Mouse (Mus musculus) A20 (cell line): ENCODE data around the gene Sdc1.

Experiments used
- DNase-seq: peaks from one replicate; pipeline ENCODE4 v3.0.0-alpha.2; 2011; ENCODE audit warnings: low read depth, low spot score

The Sdc1 gene

DNA sequence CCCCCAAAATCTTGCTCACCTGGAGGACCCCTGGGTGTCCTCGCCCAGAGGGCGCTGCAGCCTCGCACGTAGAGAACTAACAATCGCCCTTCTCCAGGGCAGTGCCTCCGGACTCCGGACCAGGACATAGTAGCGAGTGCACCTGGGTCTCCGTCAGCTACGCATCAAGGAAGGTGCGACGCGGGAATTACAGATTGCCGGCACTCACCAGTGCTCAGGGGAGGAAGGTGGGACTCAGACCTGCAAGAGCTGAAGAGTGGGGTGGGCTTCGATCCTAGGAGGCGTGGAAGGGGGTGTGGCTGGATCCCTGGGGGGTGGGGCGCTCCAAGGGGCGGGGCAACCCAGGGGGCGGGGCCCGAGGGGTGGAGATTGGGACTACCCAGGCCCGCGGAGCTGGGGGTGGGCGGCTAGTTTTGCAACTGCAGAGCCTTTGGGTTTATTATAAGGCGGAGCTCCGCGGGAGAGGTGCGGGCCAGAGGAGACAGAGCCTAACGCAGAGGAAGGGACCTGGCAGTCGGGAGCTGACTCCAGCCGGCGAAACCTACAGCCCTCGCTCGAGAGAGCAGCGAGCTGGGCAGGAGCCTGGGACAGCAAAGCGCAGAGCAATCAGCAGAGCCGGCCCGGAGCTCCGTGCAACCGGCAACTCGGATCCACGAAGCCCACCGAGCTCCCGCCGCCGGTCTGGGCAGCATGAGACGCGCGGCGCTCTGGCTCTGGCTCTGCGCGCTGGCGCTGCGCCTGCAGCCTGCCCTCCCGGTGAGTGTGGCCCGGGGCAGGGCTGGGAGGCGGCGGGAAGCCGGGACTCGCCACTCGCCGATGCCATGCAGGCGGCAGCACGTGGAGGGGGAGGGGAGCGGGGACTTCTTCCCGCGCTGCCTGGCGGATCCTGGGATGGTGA is at the start of gene Sdc1:
Gene Sdc1 (plus strand): TSS at position 378 of the 898 bp plus-strand sequence.
- DNase-seq = peak; percentile 88

DNA sequence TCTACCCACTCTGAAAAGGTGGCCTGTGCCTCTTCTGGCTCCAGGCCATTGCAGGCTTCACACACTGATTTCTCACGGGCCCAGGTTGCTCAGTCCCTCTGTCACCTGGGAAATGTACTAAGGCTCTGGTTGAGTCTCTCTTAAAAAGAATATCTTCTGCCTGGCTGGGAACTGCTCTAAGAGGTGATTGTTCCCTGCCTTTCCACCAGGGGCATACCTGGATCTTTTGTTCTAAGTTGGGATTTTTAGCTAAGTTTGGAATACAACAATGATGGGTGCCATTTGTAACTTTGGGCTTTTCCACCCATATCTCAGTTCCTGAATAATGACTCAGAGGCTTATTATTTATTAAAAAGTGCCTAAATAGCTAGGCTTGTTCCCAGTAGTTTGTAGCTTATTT is 44.2 kb upstream of the Sdc1 start:
- no peak for DNase-seq

- no peak for DNase-seq
Measured at GRCm38 (mm10) chr12:8728739-8729138, 42.4 kb upstream of the Sdc1 start.

GRCm38 (mm10) chr12:8753654-8754053 is 17.5 kb upstream of the Sdc1 start:
- no peak for DNase-seq

- no peak for DNase-seq
Measured at GRCm38 (mm10) chr12:8754116-8754515, 17.0 kb upstream of the Sdc1 start.

DNA sequence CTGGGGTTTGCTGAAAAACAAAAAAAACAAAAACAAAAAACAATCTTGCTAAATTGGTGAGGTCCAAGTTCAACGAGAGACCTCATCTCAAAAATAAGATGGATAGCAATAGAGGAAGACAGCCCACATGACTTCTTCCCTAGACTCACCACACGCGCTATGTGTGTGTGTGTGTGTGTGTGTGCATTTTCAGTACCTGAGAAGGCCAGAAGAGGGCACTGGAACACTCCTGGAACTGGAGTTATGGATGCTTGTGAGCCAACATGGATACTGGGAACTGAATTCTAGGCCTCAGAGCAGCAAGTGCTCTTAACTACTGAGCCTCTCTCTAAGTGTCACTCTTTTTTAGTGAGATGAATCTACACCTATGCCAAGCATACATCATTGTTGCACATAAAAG is 13.1 kb upstream of the Sdc1 start:
- peak; percentile 28 for DNase-seq

GRCm38 (mm10) chr12:8759115-8759514 is 12.0 kb upstream of the Sdc1 start:
- no peak for DNase-seq

DNA sequence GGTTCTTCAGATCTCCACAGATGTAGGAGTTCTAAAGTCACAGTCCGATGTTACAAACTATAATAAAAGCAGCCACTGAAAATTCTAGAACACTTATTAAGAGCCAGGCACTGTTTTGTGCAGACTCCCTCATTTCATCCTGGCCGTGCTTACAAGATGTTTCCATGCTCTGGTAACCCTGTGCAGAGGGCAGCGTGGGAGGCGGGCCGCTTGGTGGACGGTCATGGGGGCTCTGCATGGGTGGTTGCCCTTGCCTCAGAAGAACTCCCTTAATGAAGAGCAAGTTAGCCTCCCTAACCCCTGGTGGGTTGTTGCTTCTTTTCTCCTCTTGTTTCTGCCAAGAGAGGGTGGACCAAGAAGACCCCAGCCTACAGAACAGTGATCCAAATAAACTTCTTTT is 11.3 kb upstream of the Sdc1 start:
- DNase-seq = no peak

DNA sequence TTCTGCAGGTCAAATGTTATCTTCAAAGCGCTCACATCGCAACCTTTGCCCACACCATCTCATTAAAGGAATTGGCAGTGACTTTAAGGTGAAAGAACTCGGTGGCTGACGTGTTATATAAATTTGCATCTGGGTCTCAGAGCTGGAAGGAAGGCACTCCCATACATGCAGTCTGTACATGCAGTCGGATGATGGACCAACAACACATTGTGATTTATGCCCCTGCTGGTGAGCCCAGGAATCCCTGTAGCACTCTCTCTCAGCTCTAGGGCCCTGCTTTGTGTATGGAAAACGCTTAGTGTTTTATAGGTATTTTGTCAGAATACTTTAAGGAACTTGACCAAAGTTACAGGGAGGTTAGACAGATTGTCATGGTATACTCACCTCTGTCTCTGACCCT is 10.6 kb upstream of the Sdc1 start:
- no peak for DNase-seq

- no peak for DNase-seq
Measured at GRCm38 (mm10) chr12:8761058-8761457, 10.1 kb upstream of the Sdc1 start.

DNA sequence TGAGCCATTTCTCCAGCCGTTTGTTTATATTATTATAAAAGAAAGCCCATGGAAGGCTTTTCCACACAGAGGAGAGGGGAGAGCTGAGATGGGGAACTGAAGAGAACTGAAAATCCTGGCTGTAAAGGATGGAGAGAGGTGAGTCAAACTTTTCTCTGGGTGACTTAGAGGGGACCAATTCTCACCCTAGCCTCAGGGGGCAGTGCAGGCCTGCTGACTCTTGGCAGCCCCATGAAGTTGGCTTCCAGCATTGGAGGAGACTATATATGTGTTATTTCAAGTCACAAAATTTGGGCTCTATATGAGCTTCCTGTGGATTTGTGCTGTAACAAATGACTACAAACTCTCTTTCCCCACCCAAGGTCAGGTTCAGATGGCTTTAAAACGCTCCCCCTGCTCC is 8.5 kb upstream of the Sdc1 start:
- DNase-seq = peak; percentile 37

- DNase-seq = no peak
Measured at GRCm38 (mm10) chr12:8764221-8764930, 6.7 kb upstream of the Sdc1 start.

DNA sequence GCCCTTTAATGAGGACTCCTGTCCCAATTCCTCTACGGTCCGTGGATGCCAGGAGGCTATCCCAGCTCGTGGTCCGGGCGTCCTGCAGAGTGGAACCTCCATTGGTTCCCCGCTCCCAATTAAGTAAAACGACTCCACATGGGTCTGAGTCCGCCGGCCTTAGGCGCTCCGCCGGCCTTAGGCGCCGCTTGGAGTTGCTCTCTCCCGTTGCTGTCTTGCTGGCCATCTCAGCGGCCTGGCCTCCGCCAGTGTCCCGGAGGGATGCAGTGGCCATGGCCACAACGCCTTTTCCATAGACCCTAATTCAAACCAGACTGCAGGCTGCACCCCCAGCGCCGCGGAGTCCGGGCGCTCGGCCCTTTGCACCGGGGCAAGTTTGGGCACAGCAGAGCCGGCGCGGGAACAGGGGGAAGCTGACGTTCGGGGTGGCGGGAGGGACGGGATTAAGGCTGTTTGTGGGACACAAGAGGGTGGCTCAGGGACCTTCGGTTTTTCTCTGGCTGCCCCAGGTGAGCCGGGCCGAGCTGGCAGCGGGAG is 789 bp downstream of the Sdc1 start:
- peak; percentile 70 for DNase-seq

- peak; percentile 62 for DNase-seq
Measured at GRCm38 (mm10) chr12:8772451-8773143, 1.5 kb downstream of the Sdc1 start.

DNA sequence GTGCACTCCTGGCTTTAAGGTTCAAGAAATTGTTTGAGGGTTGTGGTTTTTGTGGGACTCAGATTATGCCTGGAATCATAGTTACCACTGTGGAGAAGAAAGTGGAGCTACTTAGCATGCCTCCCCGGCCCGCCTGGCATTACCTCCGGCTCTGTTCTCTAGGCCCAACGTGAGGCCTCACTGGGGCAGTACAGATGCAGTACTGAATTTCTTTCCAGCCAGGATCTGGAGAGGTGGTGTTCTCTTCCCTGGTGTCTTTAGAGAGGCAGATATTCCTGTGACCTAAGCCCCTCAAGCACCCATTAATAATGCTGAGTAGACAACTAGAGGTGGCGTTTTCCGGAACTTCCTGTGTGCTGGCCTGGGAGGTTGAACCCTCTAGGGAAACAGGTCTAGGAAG is 2.2 kb downstream of the Sdc1 start:
- no peak for DNase-seq

- no peak for DNase-seq
Measured at GRCm38 (mm10) chr12:8774183-8774582, 3.1 kb downstream of the Sdc1 start.

DNA sequence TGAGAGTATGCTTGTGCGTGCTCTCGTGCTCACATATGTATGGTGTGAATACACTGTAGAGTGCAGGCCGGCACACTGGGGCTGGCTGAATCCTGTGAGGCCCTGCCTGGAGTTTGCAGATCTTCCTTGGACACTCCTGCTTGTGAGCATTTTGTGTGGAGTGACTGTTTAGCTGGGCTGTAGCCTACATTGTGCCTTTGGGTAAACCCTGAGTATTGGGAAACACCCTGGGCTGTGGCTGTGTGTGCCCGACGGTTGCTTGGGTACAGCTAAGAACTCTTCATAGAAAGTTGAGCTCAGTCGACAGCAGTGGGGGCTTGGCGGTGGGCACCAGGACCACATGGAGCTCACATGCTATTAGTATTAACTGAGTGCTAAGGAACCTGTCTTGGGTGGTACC is 5.1 kb downstream of the Sdc1 start:
- no peak for DNase-seq

GRCm38 (mm10) chr12:8776741-8777140 is 5.6 kb downstream of the Sdc1 start:
- no peak for DNase-seq

GRCm38 (mm10) chr12:8778106-8778505 is 7.0 kb downstream of the Sdc1 start:
- DNase-seq = no peak

DNA sequence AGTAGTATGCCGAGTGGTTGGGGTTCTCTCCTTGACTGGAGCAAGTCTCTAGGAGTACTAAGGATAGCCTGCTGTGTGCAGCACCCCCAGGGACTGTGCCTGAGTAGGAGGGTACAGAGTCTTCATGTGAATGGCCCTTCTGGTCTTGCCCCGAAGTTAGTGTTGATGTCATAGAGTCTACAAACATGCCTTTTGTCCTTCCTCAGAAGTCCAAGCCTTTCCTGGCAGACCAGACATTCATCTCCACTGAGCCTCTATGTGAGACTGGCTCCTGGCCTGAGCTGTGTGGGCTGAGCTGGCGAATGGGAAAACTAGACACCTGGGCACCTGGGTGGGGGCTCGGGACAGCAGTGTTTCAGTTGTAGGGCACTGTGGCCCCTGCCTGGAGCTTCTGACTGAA is 8.7 kb downstream of the Sdc1 start:
- no peak for DNase-seq

DNA sequence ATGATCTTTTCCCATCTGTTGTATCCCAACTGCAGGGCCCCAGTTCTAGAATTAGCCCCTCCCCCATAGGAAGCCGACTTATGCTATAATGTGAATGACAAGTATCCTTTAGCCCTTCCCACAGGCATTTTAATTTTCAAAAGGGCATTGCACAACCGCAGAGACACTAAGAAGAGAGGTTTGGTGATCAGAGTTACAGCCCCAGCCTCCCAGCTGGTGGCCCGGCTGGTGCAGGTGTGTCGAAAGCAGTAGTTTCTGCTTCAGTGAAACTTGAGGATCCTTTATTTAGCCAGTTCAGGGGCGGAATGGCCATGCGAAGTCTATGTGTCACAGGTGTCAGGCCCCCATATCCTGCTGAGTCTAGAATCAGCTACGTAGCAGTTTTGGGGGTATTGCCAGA is 10.0 kb downstream of the Sdc1 start:
- DNase-seq = peak; percentile 90
